Mouse (Mus musculus) spleen, embryonic (tissue): Measurements from ENCODE around the gene Cutc.

Source experiments
- CTCF ChIA-PET: fragments of 350-600 bp; sonication (Branson Sonifier 250); formaldehyde crosslinking; loops from one replicate; lab custom pipeline; 2022; lab: Charles Lee

Gene Cutc

GRCm38 (mm10) chr19:43752489-43753225 lies at the start of gene Cutc, which contains the start of gene Cox15:
Cutc (plus strand) TSS chr19:43752996.
Cox15 (minus strand) TSS chr19:43753000.
- CTCF ChIA-PET, result no interaction called here

GRCm38 (mm10) chr19:43704211-43704610 lies 48.6 kb upstream of the Cutc start:
- CTCF ChIA-PET, result no interaction called here

- CTCF ChIA-PET, result no interaction called here
Measured at GRCm38 (mm10) chr19:43704787-43705497, 47.9 kb upstream of the Cutc start.

- CTCF ChIA-PET, result interaction anchor here (0.6 kb wide), 1 partner anchor 11 kb away, joined by 9 read pairs; no protein-coding TSS in a partner anchor
Measured at GRCm38 (mm10) chr19:43708206-43708605, 44.6 kb upstream of the Cutc start.

- CTCF ChIA-PET, result interaction anchor here (0.6 kb wide), 1 partner anchor 12 kb away, joined by 7 read pairs; no protein-coding TSS in a partner anchor
Measured at GRCm38 (mm10) chr19:43709317-43709716, 43.5 kb upstream of the Cutc start.

GRCm38 (mm10) chr19:43711159-43711916 lies 41.5 kb upstream of the Cutc start:
- CTCF ChIA-PET, result no interaction called here

GRCm38 (mm10) chr19:43711971-43712370 lies 40.8 kb upstream of the Cutc start:
- CTCF ChIA-PET, result no interaction called here

GRCm38 (mm10) chr19:43720061-43720460 lies 32.7 kb upstream of the Cutc start:
- CTCF ChIA-PET, result no interaction called here

- CTCF ChIA-PET, result interaction anchor here (0.9 kb wide), 1 partner anchor 37 kb away, joined by 3 read pairs; no protein-coding TSS in a partner anchor
Measured at GRCm38 (mm10) chr19:43722891-43723290, 29.9 kb upstream of the Cutc start.

- CTCF ChIA-PET, result no interaction called here
Measured at GRCm38 (mm10) chr19:43723501-43723900, 29.3 kb upstream of the Cutc start.

GRCm38 (mm10) chr19:43724194-43724593 lies 28.6 kb upstream of the Cutc start:
- CTCF ChIA-PET, result no interaction called here

- CTCF ChIA-PET, result no interaction called here
Measured at GRCm38 (mm10) chr19:43724821-43725220, 28.0 kb upstream of the Cutc start.

- CTCF ChIA-PET, result no interaction called here
Measured at GRCm38 (mm10) chr19:43726510-43727146, 26.2 kb upstream of the Cutc start.

GRCm38 (mm10) chr19:43729296-43730036 lies 23.3 kb upstream of the Cutc start:
- CTCF ChIA-PET, result interaction anchor here (0.8 kb wide), 1 partner anchor 31 kb away, joined by 25 read pairs; no protein-coding TSS in a partner anchor

- CTCF ChIA-PET, result interaction anchor here (0.8 kb wide), 1 partner anchor 30 kb away, joined by 25 read pairs; no protein-coding TSS in a partner anchor
Measured at GRCm38 (mm10) chr19:43730037-43730428, 22.8 kb upstream of the Cutc start.

GRCm38 (mm10) chr19:43731157-43731556 lies 21.6 kb upstream of the Cutc start:
- CTCF ChIA-PET, result no interaction called here

- CTCF ChIA-PET, result no interaction called here
Measured at GRCm38 (mm10) chr19:43738409-43738808, 14.4 kb upstream of the Cutc start.

- CTCF ChIA-PET, result interaction anchor here (0.6 kb wide), 1 partner anchor 503 kb away, joined by 7 read pairs; no protein-coding TSS in a partner anchor
Measured at GRCm38 (mm10) chr19:43743401-43743800, 9.4 kb upstream of the Cutc start.

GRCm38 (mm10) chr19:43745740-43746139 lies 7.1 kb upstream of the Cutc start:
- CTCF ChIA-PET, result no interaction called here

GRCm38 (mm10) chr19:43747877-43748276 lies 4.9 kb upstream of the Cutc start:
- CTCF ChIA-PET, result no interaction called here
